Mouse (Mus musculus) ovary, postnatal 10 days (tissue): ENCODE results near the gene Vash2.

Source experiments
- DNase-seq: peaks from one replicate; pipeline ENCODE4 v3.0.0; 2022; ENCODE audit warnings: low spot score

The Vash2 gene

GRCm38 (mm10) chr1:190919725-190920469 lies 59.2 kb downstream of the Vash2 start:
- no peak for DNase-seq

DNA sequence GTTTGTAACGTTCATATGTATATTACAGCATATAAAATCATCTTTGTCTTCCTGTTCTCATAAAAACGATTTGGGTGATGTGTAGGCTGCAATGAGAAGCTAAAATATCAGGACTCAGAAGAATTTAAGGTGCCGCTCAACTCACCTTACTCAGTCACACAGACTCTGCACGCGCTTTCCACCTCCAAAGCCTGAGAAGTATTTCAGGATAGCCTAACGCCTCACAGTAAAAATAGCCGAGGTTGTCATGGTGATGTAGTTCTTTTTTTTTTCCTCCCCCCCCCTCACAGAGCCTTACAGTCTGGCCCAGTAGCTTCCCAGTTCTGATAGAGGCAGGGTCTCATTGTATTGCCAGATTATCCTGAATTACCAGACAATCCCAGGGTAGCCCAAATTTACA lies 60.2 kb downstream of the Vash2 start:
- no peak for DNase-seq

DNA sequence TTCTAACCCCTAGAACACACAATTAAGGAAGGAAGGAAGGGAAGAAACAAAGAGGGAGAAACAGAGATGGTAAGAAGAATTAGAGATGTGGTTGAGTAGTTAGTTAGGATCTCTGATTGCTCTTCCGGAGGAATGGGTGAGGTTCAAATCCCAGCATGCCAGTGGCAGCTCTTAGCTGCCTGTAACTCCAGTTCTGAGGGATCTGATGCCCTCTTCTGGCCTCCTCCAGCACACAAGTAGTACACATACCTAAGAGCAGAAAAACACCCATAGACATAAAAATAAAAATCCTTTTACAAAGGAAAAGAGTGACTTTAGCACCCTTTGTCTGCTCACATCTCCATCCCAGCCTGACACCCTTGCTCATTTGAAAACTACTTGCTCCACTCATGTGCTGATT lies 66.5 kb downstream of the Vash2 start:
- DNase-seq = no peak

DNA sequence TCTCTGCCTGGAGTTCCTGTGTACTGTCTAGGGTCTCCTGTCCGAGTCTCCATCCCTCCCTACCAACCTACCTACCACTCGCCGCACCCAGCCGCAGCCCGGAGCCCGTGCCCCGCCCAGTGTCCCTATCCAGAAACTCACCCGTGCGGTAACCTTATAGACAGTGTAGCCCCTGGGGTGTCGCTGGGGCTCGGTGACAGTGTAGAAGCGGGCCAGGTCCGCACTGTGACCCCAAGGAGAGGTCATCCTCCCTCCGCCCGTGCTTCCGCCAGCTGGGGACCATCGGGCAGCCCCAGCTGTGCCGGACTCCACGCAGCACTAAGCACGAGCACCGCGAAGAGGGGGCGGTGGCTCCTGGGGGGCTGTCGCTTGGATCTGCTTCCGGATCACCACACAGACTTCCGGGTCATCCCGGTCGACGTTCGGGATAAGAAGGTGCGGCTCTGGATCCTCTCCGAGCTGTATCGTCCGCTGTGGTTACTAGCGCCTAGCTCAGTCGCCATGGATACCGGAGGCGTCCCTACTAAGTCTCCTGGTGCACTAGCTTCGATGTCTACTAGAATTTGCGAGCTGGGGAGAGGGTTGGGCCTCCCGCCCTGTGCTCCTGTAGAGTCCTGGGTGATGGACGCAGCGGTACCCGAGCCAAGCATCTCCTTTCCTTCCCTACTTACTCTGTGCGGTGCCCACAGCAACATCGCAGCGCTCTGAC lies 67.5 kb downstream of the Vash2 start, which contains the start of gene Rps6kc1:
TSS of gene Rps6kc1 (minus strand) at position 356 of the 709 bp plus-strand sequence.
- peak; percentile 46 for DNase-seq

GRCm38 (mm10) chr1:190910836-190911235 lies 68.3 kb downstream of the Vash2 start:
- DNase-seq = no peak

DNA sequence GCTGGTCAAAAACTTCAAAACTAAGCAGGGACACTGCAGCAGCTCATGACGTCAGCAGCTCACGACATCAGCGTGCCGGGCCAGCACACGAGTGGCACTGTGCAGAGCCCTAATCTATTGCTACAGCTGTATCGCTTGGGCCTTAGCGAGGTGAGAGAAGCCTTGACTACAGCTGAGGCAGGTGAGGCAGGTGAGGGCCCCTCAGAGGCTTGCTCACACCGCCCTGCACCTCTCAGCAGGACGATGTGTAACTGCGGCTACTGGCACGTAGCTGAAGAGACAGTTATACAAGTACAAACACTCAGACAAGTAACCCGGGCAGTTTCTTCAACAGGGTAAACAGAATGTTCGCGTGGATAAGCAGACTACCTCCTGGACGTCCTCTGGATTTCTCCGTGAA lies 74.4 kb downstream of the Vash2 start:
- DNase-seq = no peak

DNA sequence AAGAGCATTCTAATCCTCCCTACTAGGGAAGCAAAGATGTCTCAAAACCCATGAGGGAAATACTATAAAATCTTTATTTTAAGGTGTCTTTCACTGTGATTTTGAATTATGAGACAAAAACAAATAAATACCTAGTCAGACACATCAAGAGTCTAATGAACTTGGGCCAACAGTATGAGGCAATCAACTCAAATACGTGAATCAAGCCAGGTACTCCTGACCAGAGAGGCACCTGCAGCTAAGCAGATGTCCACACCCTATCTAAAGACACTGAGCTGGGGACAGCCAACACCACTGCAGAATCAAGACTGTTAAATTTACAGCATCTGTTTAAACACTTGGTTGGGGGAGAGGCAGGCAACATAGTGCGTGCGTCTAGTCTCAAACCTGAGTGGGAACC lies 75.0 kb downstream of the Vash2 start:
- no peak for DNase-seq

- no peak for DNase-seq
Observed at GRCm38 (mm10) chr1:190901082-190901481, 78.0 kb downstream of the Vash2 start.

DNA sequence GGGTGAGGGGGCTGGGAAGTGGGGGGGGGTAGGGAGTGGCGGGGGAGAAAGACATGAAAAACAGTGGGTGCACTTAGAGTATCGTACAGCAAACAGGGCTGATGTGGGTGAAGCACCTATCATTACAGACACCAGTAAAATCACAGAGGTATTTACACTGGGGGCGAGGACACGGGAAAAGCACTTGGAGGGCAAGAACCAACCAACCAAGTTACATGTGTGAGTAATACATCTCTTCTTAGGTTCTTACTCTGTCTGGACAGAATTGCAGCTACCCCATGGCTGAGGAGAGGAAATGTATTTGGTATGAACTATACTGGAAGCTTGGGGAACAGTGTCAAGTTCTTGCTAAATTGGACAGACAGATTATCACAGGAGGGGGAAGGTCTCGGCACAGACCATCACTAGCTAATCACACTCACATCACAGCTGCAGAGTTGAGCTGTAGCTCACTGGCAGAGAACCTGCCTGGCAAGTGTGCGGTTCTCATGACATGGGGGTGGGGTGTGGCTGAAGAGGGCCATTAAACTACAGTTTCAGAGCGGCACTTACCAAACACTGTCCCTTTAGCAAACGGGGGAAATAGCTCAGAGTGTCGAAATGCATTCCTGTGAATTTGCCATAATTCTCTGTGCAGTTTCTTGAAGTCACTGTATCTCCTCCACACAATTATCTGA lies 80.1 kb downstream of the Vash2 start:
- DNase-seq = no peak

DNA sequence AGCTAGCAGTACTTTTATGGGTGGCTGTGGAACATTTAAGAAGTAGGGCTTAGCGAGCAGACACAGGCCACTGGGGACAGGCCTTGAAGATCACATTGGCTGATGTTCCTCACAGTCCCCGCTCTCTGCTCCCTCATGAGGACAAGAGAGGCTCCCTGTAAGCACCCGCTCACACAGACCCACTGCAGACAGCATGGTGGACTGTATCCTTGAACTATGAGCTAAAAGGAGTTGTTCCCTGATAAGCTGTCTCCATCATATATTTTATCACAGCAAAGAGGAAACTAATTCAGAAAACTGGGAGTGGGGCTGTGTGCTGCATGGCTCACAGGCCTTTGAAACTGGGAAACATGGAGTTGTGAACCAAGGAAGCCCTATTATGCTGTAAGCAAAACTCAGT lies 80.9 kb downstream of the Vash2 start:
- DNase-seq = no peak
